Mouse (Mus musculus) liver, embryonic 14.5 days (tissue): ENCODE data around the gene Lyrm4.

ENCODE experiments used
- CTCF ChIP-seq: IDR thresholded peaks from 2 replicates; pipeline ENCODE4 v1.5.1; 2016; ENCODE audit warnings: antibody characterized with exemption, low read depth, control low read depth
- EP300 ChIP-seq: IDR thresholded peaks from 2 replicates; pipeline ENCODE4 v1.6.1; 2016; ENCODE audit warnings: antibody characterized with exemption, low read depth

GRCm38 (mm10) chr13:36084701-36085100 is 32.6 kb downstream of the Lyrm4 start:
- TF ChIP-seq EP300 (no peak), CTCF (no peak)
